Mouse (Mus musculus): ENCODE data around the gene Kif3a. TPM values are rescaled to one million over a fixed set of nuclear protein-coding genes. Genes with fewer than 3 reads are reported as not detected.

The Kif3a gene
- polyA plus RNA-seq, 1 experiment from 2014 or later = 47.1 TPM

- no peak for DNase-seq (ENCODE audit: low spot score)
- 0 out of 2 replicates have a peak overlapping the region, but pooled peaks have one; percentile 0 for H3K27ac ChIP-seq
- no peaks in the 10 kb centered on the region for H3K9me3 ChIP-seq
- H3K4me3 ChIP-seq = peak overlapping the region; percentile 33
- H3K4me1 ChIP-seq = peaks cover 15% of the 10 kb centered on the region
- H3K36me3 ChIP-seq = peaks cover 8% of the 10 kb centered on the region
- 3% methylated on average over 12 of the region's 12 CpGs for WGBS
- H3K27me3 ChIP-seq (ENCODE audit: insufficient read depth, poor library complexity, severe bottlenecking) = no peaks in the 10 kb centered on the region
Observed at GRCm38 (mm10) chr11:53605609-53606008, 38.4 kb downstream of the Kif3a start.

- Histone ChIP-seq H3K27ac (no peak overlapping the region), H3K27me3 (ENCODE audit: insufficient read depth, poor library complexity, severe bottlenecking) (no peaks in the 10 kb centered on the region), H3K4me3 (no peak overlapping the region), H3K36me3 (no peaks in the 10 kb centered on the region), H3K4me1 (peaks cover 15% of the 10 kb centered on the region), H3K9me3 (no peaks in the 10 kb centered on the region)
- 79% methylated on average over 6 of the region's 6 CpGs for WGBS
- DNase-seq (ENCODE audit: low spot score) = no peak
Observed at GRCm38 (mm10) chr11:53609231-53609630, 42.1 kb downstream of the Kif3a start.

GRCm38 (mm10) chr11:53609672-53610071, 42.5 kb downstream of the Kif3a start:
- Histone ChIP-seq H3K9me3 (no peaks in the 10 kb centered on the region), H3K27me3 (ENCODE audit: insufficient read depth, poor library complexity, severe bottlenecking) (no peaks in the 10 kb centered on the region), H3K27ac (no peak overlapping the region), H3K4me1 (peaks cover 15% of the 10 kb centered on the region), H3K4me3 (no peak overlapping the region), H3K36me3 (no peaks in the 10 kb centered on the region)
- 73% methylated on average over 3 of the region's 3 CpGs for whole genome bisulfite sequencing
- no peak for DNase-seq (ENCODE audit: low spot score)

- Histone ChIP-seq H3K36me3 (no peaks in the 10 kb centered on the region), H3K27me3 (ENCODE audit: insufficient read depth, poor library complexity, severe bottlenecking) (no peaks in the 10 kb centered on the region), H3K9me3 (no peaks in the 10 kb centered on the region), H3K4me1 (peaks cover 10% of the 10 kb centered on the region; the same call in 1 of the 2 replicates), H3K27ac (no peak overlapping the region), H3K4me3 (no peak overlapping the region)
- 71% methylated on average over 6 of the region's 6 CpGs for WGBS
- DNase-seq (ENCODE audit: low spot score) = no peak
Observed at GRCm38 (mm10) chr11:53615172-53615571, 48.0 kb downstream of the Kif3a start.

- H3K4me3 ChIP-seq = no peak overlapping the region
- H3K4me1 ChIP-seq = peaks cover 10% of the 10 kb centered on the region; the same call in 1 of the 2 replicates
- no peaks in the 10 kb centered on the region for H3K27me3 ChIP-seq (ENCODE audit: insufficient read depth, poor library complexity, severe bottlenecking)
- no peak overlapping the region for H3K27ac ChIP-seq
- DNase-seq (ENCODE audit: low spot score) = no peak
- H3K9me3 ChIP-seq = no peaks in the 10 kb centered on the region
- H3K36me3 ChIP-seq = no peaks in the 10 kb centered on the region
- 93% methylated on average over 8 of the region's 8 CpGs for WGBS
Observed at GRCm38 (mm10) chr11:53615575-53615974, 48.4 kb downstream of the Kif3a start.

- WGBS = 77% methylated on average over 8 of the region's 8 CpGs
- Histone ChIP-seq H3K27ac (no peak overlapping the region), H3K9me3 (no peaks in the 10 kb centered on the region), H3K4me3 (no peak overlapping the region), H3K4me1 (peaks cover 19% of the 10 kb centered on the region; the same call in 1 of the 2 replicates), H3K36me3 (no peaks in the 10 kb centered on the region), H3K27me3 (ENCODE audit: insufficient read depth, poor library complexity, severe bottlenecking) (no peaks in the 10 kb centered on the region)
- DNase-seq (ENCODE audit: low spot score) = no peak
Observed at GRCm38 (mm10) chr11:53616748-53617558, 49.8 kb downstream of the Kif3a start.

- no peaks in the 10 kb centered on the region for H3K27me3 ChIP-seq (ENCODE audit: insufficient read depth, poor library complexity, severe bottlenecking)
- no peak for DNase-seq (ENCODE audit: low spot score)
- H3K9me3 ChIP-seq = no peaks in the 10 kb centered on the region
- H3K36me3 ChIP-seq = no peaks in the 10 kb centered on the region
- WGBS = 71% methylated on average over 4 of the region's 4 CpGs
- no peak overlapping the region for H3K4me3 ChIP-seq
- peaks cover 19% of the 10 kb centered on the region; the same call in 1 of the 2 replicates for H3K4me1 ChIP-seq
- no peak overlapping the region for H3K27ac ChIP-seq
Observed at GRCm38 (mm10) chr11:53617562-53618109, 50.5 kb downstream of the Kif3a start.

- Histone ChIP-seq H3K27ac (no peak within 1 kb of the TSS), H3K27me3 (ENCODE audit: insufficient read depth, poor library complexity, severe bottlenecking) (no peaks in the 10 kb centered on the region), H3K4me1 (peaks cover 19% of the 10 kb centered on the region; the same call in 1 of the 2 replicates), H3K36me3 (no peaks in the 10 kb centered on the region), H3K9me3 (no peaks in the 10 kb centered on the region), H3K4me3 (no peak within 1 kb of the TSS)
- WGBS = 63% methylated on average over 7 of the region's 7 CpGs
- no peak for DNase-seq (ENCODE audit: low spot score)
Observed at GRCm38 (mm10) chr11:53618619-53619198, 51.5 kb downstream of the Kif3a start, which contains the start of gene Il4. TSS of gene Il4 (minus strand) at chr11:53618669.

- H3K36me3 ChIP-seq = no peaks in the 10 kb centered on the region
- no peak overlapping the region for H3K4me3 ChIP-seq
- peaks cover 19% of the 10 kb centered on the region; the same call in 1 of the 2 replicates for H3K4me1 ChIP-seq
- no peak for DNase-seq (ENCODE audit: low spot score)
- WGBS = 57% methylated on average over 6 of the region's 6 CpGs
- H3K27me3 ChIP-seq (ENCODE audit: insufficient read depth, poor library complexity, severe bottlenecking) = no peaks in the 10 kb centered on the region
- no peak overlapping the region for H3K27ac ChIP-seq
- no peaks in the 10 kb centered on the region for H3K9me3 ChIP-seq
Observed at GRCm38 (mm10) chr11:53619428-53619827, 52.2 kb downstream of the Kif3a start.

- no peak for DNase-seq (ENCODE audit: low spot score)
- peaks cover 19% of the 10 kb centered on the region; the same call in 1 of the 2 replicates for H3K4me1 ChIP-seq
- no peaks in the 10 kb centered on the region for H3K9me3 ChIP-seq
- no peak overlapping the region for H3K27ac ChIP-seq
- H3K36me3 ChIP-seq = no peaks in the 10 kb centered on the region
- 87% methylated on average over 4 of the region's 4 CpGs for WGBS
- no peak overlapping the region for H3K4me3 ChIP-seq
- H3K27me3 ChIP-seq (ENCODE audit: insufficient read depth, poor library complexity, severe bottlenecking) = no peaks in the 10 kb centered on the region
Observed at GRCm38 (mm10) chr11:53620094-53620493, 52.9 kb downstream of the Kif3a start.

- DNase-seq (ENCODE audit: low spot score) = no peak
- no peaks in the 10 kb centered on the region for H3K36me3 ChIP-seq
- WGBS = 77% methylated on average over 11 of the region's 11 CpGs
- peaks cover 25% of the 10 kb centered on the region; the same call in 1 of the 2 replicates for H3K4me1 ChIP-seq
- no peak overlapping the region for H3K4me3 ChIP-seq
- H3K27me3 ChIP-seq (ENCODE audit: insufficient read depth, poor library complexity, severe bottlenecking) = no peaks in the 10 kb centered on the region
- no peaks in the 10 kb centered on the region for H3K9me3 ChIP-seq
- H3K27ac ChIP-seq = no peak overlapping the region
Observed at GRCm38 (mm10) chr11:53621582-53622439, 54.6 kb downstream of the Kif3a start.

GRCm38 (mm10) chr11:53622440-53622806, 55.2 kb downstream of the Kif3a start:
- Histone ChIP-seq H3K4me1 (peaks cover 28% of the 10 kb centered on the region; the same call in 1 of the 2 replicates), H3K27me3 (ENCODE audit: insufficient read depth, poor library complexity, severe bottlenecking) (no peaks in the 10 kb centered on the region), H3K36me3 (no peaks in the 10 kb centered on the region), H3K9me3 (no peaks in the 10 kb centered on the region), H3K27ac (no peak overlapping the region), H3K4me3 (no peak overlapping the region)
- 68% methylated on average over 6 of the region's 6 CpGs for WGBS
- DNase-seq (ENCODE audit: low spot score) = no peak

Measured in heart, embryonic 10.5 days (tissue).